ENCODE assay signal across 20 mouse cellular contexts in genomic region chr5:100149967-100150366, GRCm38 (mm10). TPM values are rescaled to one million over a fixed set of nuclear protein-coding genes. Genes with fewer than 3 reads are reported as not detected.
DNase-seq lines count a peak whose midpoint lies in the region; ATAC-seq lines count a peak whose summit lies in the region.
"Had no signal": no experiment of that assay in that cellular context is flagged by ENCODE, and none has a peak within 500 bp of the region (broad histone marks: within the 10 kb centered on the region; RNA-seq: fewer than 3 reads in every experiment).

No protein-coding gene starts in this region.

- no peak for ATAC-seq in hindbrain, embryonic 11.5 days (ENCODE audit: low FRiP score)
- no peak for ATAC-seq in hindbrain, embryonic 13.5 days (ENCODE audit: low FRiP score)
- no peak for ATAC-seq in limb, embryonic 11.5 days (ENCODE audit: insufficient number of reproducible peaks, low FRiP score, low TSS enrichment, low read depth)
- ATAC-seq in forebrain, embryonic 16.5 days = no peak
- ATAC-seq: forebrain, embryonic 14.5 days; intestine, embryonic 15.5 days had no signal

- H3K9ac ChIP-seq in hindbrain, embryonic 11.5 days (ENCODE audit: low read depth, low read length) = no peak overlapping the region
- H3K9ac ChIP-seq in hindbrain, embryonic 13.5 days = no peak overlapping the region
- no peak overlapping the region for H3K9ac ChIP-seq in limb, embryonic 11.5 days (ENCODE audit: low read length)
- no peak overlapping the region for H3K9ac ChIP-seq in forebrain, embryonic 16.5 days (replicated peaks; ENCODE audit: low read depth, low read length)
- H3K9ac ChIP-seq: intestine, embryonic 15.5 days; lung, embryonic 15.5 days had no signal

- WGBS in hindbrain, embryonic 11.5 days = 73% methylated on average over 3 of the region's 3 CpGs
- WGBS in hindbrain, embryonic 13.5 days = 69% methylated on average over 3 of the region's 3 CpGs
- 62% methylated on average over 3 of the region's 3 CpGs for WGBS in limb, embryonic 11.5 days
- WGBS in forebrain, embryonic 16.5 days = 70% methylated on average over 3 of the region's 3 CpGs

- no peaks in the 10 kb centered on the region for H3K9me3 ChIP-seq in hindbrain, embryonic 11.5 days (ENCODE audit: control insufficient read depth, low read length)
- no peaks in the 10 kb centered on the region for H3K9me3 ChIP-seq in hindbrain, embryonic 13.5 days
- no peaks in the 10 kb centered on the region for H3K9me3 ChIP-seq in limb, embryonic 11.5 days (ENCODE audit: control insufficient read depth, low read length)
- H3K9me3 ChIP-seq in forebrain, embryonic 16.5 days (ENCODE audit: control insufficient read depth, low read length) = no peaks in the 10 kb centered on the region; the same call in 1 of the 2 replicates
- H3K9me3 ChIP-seq: intestine, embryonic 15.5 days; lung, embryonic 15.5 days had no signal

- DNase-seq in hindbrain, embryonic 11.5 days (ENCODE audit: low spot score) = peak; percentile 34
- peak; percentile 36 for DNase-seq in ES-CJ7 (ENCODE audit: low read depth, low spot score)
- peak; percentile 61 for DNase-seq in embryo, embryonic 11 days
- DNase-seq in limb, embryonic 11.5 days (ENCODE audit: low spot score) = peak; percentile 62
- DNase-seq in urinary bladder, adult 18-20 months (ENCODE audit: low spot score in 2 of 2) = no peak
- DNase-seq in yolk sac, embryonic 10.5 days (ENCODE audit: low spot score) = no peak
- DNase-seq: adrenal gland, postnatal 25 days; cerebellum, adult 2 months; heart, adult 18-20 months; kidney, postnatal 14 days; right cerebral cortex, postnatal 4 days; thymus, postnatal 4 days had no signal

- no peak overlapping the region for H3K4me3 ChIP-seq in hindbrain, embryonic 11.5 days (ENCODE audit: low read depth, low read length)
- H3K4me3 ChIP-seq in hindbrain, embryonic 13.5 days = no peak overlapping the region
- no peak overlapping the region for H3K4me3 ChIP-seq in limb, embryonic 11.5 days (ENCODE audit: low read depth, low read length)
- no peak overlapping the region for H3K4me3 ChIP-seq in forebrain, embryonic 16.5 days (replicated peaks; ENCODE audit: low read length)
- H3K4me3 ChIP-seq: hindbrain, embryonic 10.5 days; intestine, embryonic 15.5 days; lung, embryonic 15.5 days had no signal

- H3K4me2 ChIP-seq in hindbrain, embryonic 11.5 days (replicated peaks; ENCODE audit: low read depth, low read length) = no peak overlapping the region
- H3K4me2 ChIP-seq in hindbrain, embryonic 13.5 days = no peak overlapping the region
- no peak overlapping the region for H3K4me2 ChIP-seq in limb, embryonic 11.5 days (ENCODE audit: low read depth, severe bottlenecking)
- H3K4me2 ChIP-seq in forebrain, embryonic 16.5 days (ENCODE audit: low read length) = no peak overlapping the region
- H3K4me2 ChIP-seq: intestine, embryonic 15.5 days; lung, embryonic 15.5 days had no signal

- H3K36me3 ChIP-seq in hindbrain, embryonic 11.5 days (ENCODE audit: control insufficient read depth, insufficient read depth, low read length) = no peaks in the 10 kb centered on the region
- H3K36me3 ChIP-seq in hindbrain, embryonic 13.5 days = no peaks in the 10 kb centered on the region
- H3K36me3 ChIP-seq in limb, embryonic 11.5 days (ENCODE audit: control insufficient read depth, insufficient read depth, low read length) = no peaks in the 10 kb centered on the region
- H3K36me3 ChIP-seq in forebrain, embryonic 16.5 days (ENCODE audit: control insufficient read depth, insufficient read depth) = no peaks in the 10 kb centered on the region
- H3K36me3 ChIP-seq: G1E; hindbrain, embryonic 10.5 days; intestine, embryonic 15.5 days; lung, embryonic 15.5 days had no signal

- no peaks in the 10 kb centered on the region for H3K4me1 ChIP-seq in hindbrain, embryonic 11.5 days (replicated peaks; ENCODE audit: control insufficient read depth, insufficient read depth, low read length)
- no peaks in the 10 kb centered on the region for H3K4me1 ChIP-seq in hindbrain, embryonic 13.5 days (replicated peaks)
- no peaks in the 10 kb centered on the region for H3K4me1 ChIP-seq in limb, embryonic 11.5 days (ENCODE audit: control insufficient read depth, insufficient read depth, low read length)
- H3K4me1 ChIP-seq in forebrain, embryonic 16.5 days (replicated peaks; ENCODE audit: control insufficient read depth, insufficient read depth, low read length) = no peaks in the 10 kb centered on the region
- H3K4me1 ChIP-seq: hindbrain, embryonic 10.5 days; intestine, embryonic 15.5 days; lung, embryonic 15.5 days had no signal

- H3K27me3 ChIP-seq in hindbrain, embryonic 11.5 days (ENCODE audit: control insufficient read depth, insufficient read depth, low read length) = no peaks in the 10 kb centered on the region
- H3K27me3 ChIP-seq in hindbrain, embryonic 13.5 days = no peaks in the 10 kb centered on the region
- H3K27me3 ChIP-seq in limb, embryonic 11.5 days (ENCODE audit: control insufficient read depth, insufficient read depth, low read length) = no peaks in the 10 kb centered on the region
- no peaks in the 10 kb centered on the region for H3K27me3 ChIP-seq in forebrain, embryonic 16.5 days (replicated peaks; ENCODE audit: control insufficient read depth, insufficient read depth, low read length)
- H3K27me3 ChIP-seq: intestine, embryonic 15.5 days; lung, embryonic 15.5 days had no signal

- H3K27ac ChIP-seq in hindbrain, embryonic 11.5 days (ENCODE audit: low read depth, low read length) = no peak overlapping the region
- H3K27ac ChIP-seq in hindbrain, embryonic 13.5 days = no peak overlapping the region
- no peak overlapping the region for H3K27ac ChIP-seq in limb, embryonic 11.5 days (replicated peaks; ENCODE audit: low read depth, low read length)
- no peak overlapping the region for H3K27ac ChIP-seq in forebrain, embryonic 16.5 days (ENCODE audit: low read length)
- H3K27ac ChIP-seq: hindbrain, embryonic 10.5 days; intestine, embryonic 15.5 days; lung, embryonic 15.5 days had no signal

RNA-seq across cellular contexts. Expression of gene Tmem150c, which starts 9.6 kb away (rescaled TPM):
- 3.1 and 3.6 TPM in 2 replicates for polyA plus RNA-seq in hindbrain, embryonic 11.5 days (2014; fragmentation: Nextera tagmentation; extraction: Ambion mirVana)
- polyA plus RNA-seq in hindbrain, embryonic 13.5 days (2015; fragmentation: Nextera tagmentation; extraction: Ambion mirVana) = 19.4 and 19.6 TPM in 2 replicates
- polyA plus RNA-seq in limb, embryonic 11.5 days (2014; fragmentation: Nextera tagmentation; extraction: Ambion mirVana) = 0.40 and 0.43 TPM in 2 replicates
- 31.9 and 33.2 TPM in 2 replicates for polyA plus RNA-seq in forebrain, embryonic 16.5 days (2015; fragmentation: Nextera tagmentation; extraction: Ambion mirVana)
- polyA plus RNA-seq: C2C12, G1E had no signal

Comparison
In these comparisons a context has a peak if more than half of its experiments do, and no peak if none do; other contexts are left out.
1. DNase-seq: peak in hindbrain, embryonic 11.5 days (single experiment), ES-CJ7 (single experiment), embryo, embryonic 11 days (single experiment) and limb, embryonic 11.5 days (single experiment); none in urinary bladder, adult 18-20 months (0 of 2) and yolk sac, embryonic 10.5 days (single experiment).